Mouse (Mus musculus) thymus, postnatal 14 days (tissue): ENCODE data around the gene Trim63.
A peak's percentile ranks its signal among the peaks of the same experiment; 100 is the strongest.

Experiments
- DNase-seq: peaks from one replicate; pipeline ENCODE4 v3.0.0; 2021

The Trim63 gene

GRCm38 (mm10) chr4:134371316-134371855, 56.5 kb downstream of the Trim63 start:
- DNase-seq, result no peak

DNA sequence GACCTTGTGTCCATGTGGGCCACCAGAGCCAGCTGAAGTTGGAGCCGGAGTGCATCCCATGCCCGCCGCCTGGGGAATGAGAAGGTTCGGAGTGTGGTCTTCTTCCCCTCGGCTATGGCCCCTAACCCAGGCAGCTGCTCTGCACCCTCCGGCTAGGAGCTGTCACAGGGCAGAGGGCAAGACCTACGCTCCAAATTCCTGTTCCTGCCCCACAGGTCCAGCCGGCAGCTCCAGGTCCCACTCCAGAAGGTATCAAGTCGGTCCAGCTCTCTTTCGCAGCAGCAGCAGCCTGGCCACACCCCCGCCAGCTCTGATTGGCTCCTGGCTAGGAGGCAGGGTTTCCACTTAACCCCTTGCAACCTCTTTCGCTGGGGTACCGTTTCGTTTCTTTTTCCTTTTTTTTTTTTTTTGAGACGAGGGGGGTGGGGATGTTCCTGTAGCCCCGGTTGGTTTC, 57.4 kb downstream of the Trim63 start:
- peak; percentile 79 for DNase-seq

- DNase-seq, result no peak
These were observed 58.4 kb downstream of the Trim63 start for GRCm38 (mm10) chr4:134373295-134373694.

GRCm38 (mm10) chr4:134374306-134374705, 59.4 kb downstream of the Trim63 start:
- DNase-seq, result no peak

DNA sequence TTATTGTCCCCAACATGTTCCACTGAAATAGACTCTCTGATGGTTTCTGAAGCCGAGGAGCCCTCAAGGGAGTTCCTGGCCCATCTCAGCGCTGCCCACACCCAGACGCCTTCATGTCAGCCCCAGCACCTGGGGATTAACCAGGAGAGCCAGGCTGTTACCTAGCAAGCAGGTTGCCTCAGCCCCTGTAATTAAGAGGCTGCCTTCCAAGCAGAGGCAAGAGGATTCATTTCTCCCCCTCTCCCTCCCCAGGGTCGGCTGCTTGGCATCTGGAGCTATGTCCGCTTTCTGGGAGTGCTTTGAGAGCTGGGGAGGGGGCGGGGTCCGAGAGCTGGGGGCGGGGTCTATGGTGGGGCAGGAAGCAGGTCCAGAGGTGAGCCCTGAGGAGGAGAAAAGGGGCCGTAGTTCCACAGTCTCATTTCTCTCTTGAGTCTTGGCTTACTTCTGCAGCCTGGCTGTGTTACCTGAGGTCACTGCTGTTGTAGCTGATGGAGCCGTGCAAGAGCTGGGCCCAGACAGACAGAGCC, 63.2 kb downstream of the Trim63 start:
- no peak for DNase-seq
